Mouse (Mus musculus): ENCODE results near the gene Prkar1b. TPM values are rescaled to one million over a fixed set of nuclear protein-coding genes. Genes with fewer than 3 reads are reported as not detected.

Prkar1b gene
- total RNA-seq, 4 experiments from 2014 or later: 413 to 462 (median 429) TPM

DNA sequence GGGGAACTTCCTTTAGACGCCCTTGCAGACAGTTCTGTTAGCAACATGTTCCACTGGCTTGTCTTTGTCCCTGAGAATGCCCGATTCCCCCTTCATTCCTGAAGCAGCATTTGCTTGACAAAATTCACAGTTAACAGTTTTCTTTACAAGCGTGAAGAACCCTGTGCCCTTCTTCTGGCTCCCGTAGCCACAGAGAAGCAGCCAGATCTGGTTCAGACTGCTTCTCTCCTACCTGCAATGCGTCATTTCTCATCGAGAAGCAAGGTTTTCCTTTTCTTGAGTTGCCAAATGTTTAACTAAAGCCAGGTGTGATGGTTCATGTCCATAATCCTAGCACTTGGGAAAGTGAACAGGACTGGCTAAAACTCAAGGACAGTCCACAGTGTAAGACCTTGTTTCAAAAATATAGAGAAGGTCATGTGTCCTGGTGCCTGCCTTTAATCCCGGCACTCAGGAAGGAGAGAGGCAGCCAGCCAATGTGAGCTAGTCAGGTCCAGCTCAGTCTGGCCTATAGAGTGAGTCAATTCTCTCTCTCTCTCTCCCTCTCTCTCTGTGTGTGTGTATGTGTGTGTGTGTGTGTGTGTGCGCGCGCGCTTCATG lies 3.2 kb downstream of the Prkar1b start:
- no peak for DNase-seq (ENCODE audit: low spot score in 2 of 2)

DNA sequence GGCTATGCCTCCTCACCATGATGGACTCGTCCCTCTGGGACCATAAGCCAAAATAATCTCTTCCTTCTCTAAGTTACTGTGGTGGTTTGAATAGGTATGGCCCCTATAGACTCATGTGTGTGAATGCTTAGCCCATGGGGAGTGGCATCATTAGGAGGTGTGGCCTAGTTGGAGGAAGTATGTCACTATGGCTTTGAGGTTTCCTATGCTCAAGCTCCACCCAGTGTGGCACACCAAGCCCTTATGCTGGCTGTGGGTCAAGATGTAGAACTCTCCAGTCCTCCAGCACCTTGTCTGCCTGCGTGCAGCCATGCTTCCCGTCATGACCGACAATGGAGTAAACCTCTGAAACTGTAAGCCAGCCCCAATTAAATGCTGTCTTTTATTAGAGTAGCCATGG lies 4.1 kb downstream of the Prkar1b start:
- DNase-seq (ENCODE audit: low spot score in 2 of 2): no peak

DNA sequence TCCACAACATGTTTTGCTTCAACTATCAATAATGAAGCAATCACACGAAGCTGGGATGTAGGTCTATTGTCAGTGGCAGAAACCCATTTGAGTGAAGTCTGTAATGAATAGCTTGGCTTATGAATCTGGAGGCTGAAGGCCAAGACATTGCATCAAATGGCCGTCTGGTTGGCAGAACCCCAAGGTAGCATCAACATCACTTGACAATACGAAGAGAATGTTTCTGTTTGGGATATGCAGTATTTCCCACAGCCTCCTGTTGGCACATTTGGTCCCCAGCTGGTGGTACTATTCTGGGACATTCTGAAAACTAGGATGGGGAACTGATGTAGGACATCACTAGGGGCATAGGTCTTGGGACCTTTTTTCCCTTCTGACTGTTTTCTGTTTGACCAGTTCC lies 5.9 kb downstream of the Prkar1b start:
- DNase-seq (ENCODE audit: low spot score in 2 of 2): no peak

DNA sequence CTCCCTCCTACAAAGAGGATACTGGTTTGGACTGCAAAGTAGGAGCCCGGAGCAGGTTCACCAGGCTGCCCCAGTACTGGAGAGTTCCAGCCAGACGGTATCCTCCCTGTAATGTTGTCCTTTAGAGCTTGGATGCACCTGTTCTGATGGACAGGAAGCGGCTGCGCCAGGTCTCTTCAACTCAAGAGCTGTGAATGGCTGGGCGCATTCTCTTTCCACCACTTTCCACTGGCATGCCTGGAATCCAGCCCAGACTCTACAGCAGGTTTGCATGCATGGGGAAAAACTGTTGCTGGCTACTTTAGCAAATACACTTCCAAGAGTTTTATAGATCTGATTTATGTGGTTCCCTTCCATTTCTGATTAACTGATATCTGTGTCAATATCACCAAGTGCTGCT lies 8.5 kb downstream of the Prkar1b start:
- no peak for DNase-seq (ENCODE audit: low spot score in 2 of 2)

DNA sequence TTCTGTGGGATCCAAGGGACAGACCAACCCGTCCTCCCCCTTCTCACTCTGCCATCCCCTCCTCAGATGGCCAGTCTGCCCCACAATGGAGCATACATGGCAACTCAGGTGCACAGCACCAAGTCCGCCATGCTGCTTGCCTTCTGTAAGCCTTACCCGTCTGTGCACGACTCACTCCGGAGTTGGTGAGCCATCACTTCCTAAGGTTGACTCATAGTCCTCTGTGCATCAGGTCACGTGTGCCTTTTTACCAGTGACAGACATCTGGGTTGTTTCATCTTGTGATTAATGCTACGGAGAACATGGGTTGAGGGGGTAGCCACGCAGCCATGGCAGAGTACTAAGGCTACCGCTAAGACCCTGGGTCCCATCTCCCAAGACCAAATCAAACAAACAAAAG lies 9.2 kb downstream of the Prkar1b start:
- DNase-seq (ENCODE audit: low spot score in 2 of 2): no peak

DNA sequence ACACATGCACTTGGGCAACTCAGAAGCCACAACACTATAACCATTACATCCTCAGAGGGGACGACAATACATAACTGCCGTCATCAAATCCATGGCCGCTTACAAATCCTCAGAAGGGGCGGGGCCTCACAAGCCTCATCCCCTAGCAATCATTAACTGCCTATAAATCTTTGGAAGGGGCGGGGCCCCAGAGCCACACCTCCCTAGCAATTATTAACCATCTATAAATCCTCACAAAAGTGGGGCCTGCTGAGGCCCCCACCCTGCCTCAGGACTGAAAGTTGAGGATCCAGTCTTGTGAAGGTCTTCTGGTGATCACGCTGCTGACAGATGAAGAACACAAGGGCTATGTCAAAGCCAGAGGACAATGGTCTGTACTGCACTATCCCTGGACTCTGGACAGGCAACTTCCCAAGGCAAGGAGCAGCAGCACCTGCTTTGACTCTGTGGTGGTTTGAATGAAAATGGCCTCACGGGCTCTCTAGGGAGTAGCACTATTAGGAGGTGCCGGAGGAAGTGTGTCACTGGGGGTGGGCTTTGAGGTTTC lies 10.8 kb downstream of the Prkar1b start:
- DNase-seq (ENCODE audit: low spot score in 2 of 2): no peak

DNA sequence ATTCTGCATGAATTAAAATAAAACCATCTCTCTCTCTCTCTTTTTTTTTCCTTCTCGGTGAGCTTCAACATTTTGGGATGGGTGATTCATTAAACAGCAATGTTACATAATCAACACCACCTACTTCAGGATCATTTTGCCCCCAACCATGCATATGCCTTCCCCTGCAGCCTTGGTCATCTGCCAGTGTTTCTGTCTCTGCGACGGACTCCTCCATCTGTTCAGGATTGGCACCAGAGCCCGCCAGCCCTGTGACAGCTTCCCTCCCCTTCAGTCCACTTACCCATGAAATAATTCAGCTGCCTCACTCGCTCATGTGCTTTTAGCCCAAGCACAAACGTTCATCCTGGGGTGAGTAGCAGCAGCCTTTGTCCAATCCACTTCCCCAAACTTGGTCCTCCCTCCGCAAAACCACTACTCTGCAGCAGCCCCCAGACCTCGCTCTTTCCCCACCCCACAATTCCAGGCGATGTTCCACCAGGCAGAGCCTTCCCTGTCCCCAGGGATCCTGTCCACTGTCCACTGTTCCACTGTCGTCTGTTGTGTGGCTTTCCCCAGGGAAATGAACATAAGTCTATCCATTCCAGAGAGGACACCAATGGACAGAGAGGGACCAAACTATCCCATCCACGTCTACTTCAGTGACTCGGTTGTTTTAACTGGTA lies 11.4 kb downstream of the Prkar1b start:
- peak; percentile 85 to 90 for DNase-seq (ENCODE audit: low spot score in 2 of 2)

DNA sequence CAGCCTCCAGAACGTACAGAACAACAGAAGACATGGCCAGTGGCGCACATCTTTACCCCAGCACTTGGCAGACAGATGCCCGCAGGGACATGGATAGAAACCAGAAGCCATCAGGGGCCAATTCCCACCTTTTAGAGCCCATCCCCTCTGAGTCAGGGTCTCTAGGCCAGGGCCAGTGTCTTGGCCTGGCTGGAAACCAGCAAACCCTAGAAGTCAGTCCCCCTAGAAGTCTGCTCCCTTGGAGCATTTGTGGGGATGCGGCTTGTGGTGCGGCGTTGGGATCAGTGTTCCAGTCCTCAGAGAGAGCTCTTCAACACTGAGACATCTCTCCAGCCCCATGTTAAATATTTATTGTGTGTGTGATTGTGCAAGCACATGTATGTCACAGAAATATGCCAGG lies 12.6 kb downstream of the Prkar1b start:
- no peak for DNase-seq (ENCODE audit: low spot score in 2 of 2)

DNA sequence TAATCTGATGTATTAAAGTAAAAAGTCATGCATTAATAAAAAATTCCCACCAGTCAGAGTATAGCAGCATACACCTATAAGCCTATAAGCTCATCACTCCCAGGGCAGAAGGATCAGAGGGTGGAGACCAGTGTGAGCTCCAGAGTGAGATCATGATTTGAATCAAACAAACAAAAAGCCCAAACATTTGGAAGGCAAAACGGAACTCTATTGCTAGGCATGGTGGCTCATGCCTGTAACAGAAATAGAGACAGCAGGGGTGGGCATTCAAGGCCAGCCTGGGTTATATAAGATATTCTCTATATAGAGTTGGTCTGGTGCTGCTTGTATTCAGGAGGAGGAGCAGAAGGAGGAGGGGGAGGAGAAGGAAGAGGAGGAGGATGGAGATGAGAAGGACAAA lies 13.5 kb downstream of the Prkar1b start:
- no peak for DNase-seq (ENCODE audit: low spot score in 2 of 2)

DNA sequence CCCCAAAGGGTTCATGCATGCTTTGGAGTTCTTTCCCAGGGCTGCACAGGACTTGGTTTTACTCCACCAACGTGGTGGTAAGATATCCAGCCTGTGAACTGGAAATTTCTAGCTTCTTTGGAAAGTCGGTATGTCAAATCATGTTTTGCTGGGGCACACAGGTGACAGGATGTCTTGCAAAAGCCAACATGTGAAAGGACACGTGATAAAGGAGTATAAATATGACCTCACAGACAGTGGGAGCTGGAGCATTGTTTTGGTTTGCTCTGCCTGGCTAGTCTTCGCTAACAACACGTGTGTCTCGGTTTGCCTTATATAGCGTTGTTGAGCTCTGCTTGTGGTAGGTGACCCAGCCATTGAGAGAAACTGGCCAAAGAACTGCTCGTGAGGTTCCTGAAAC lies 15.3 kb downstream of the Prkar1b start:
- no peak for DNase-seq (ENCODE audit: low spot score in 2 of 2)

DNA sequence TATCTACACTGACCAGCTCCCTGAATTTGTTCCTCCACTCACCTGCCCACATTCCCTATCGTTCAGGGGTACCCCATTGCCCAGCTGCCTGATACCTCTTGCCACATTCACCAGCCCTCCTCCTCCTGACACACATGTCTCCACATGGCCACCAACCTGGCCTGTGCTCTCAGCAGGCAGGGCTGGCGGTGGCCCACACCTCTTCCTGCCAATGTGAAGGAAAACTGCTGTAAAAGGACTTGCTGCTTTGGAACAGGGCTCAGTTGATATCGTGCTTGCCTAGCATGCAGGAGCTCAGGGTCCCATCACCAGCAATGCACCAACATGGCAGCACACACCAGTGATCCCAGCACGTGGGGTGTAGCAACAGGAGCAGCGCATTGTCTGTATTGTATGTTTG lies 19.4 kb downstream of the Prkar1b start:
- DNase-seq (ENCODE audit: low spot score in 2 of 2): no peak

DNA sequence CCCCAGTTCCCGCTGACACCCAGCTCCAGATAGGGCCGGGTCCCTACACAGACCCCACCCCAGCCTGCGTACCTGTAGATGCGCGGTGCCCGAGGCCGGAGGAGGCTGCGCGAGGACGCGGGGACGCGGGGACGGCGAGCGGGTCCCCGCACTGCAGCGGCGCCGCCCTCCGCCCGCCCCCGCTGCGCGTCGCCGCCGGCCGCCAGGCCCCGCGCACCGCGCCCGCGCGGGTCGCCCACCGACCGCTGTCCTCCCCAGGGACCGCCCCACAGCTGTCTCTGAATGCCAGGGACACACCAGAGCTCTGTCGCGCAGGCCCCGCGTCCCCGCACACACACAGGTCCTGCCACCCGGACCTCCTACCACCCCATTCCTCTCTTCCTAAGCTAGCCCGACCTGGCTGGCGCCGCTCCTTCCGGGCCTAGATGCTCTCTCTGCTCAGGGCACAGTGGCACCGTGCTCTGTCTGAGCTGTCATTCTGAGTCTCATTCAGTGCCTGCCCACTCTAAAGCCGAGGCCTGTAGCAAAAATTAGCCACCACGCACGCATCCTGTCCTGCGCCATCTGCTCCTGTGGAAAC lies 20.1 kb downstream of the Prkar1b start:
- peak in 1 of 2 experiments; percentile 36 for DNase-seq (ENCODE audit: low spot score in 2 of 2)

DNA sequence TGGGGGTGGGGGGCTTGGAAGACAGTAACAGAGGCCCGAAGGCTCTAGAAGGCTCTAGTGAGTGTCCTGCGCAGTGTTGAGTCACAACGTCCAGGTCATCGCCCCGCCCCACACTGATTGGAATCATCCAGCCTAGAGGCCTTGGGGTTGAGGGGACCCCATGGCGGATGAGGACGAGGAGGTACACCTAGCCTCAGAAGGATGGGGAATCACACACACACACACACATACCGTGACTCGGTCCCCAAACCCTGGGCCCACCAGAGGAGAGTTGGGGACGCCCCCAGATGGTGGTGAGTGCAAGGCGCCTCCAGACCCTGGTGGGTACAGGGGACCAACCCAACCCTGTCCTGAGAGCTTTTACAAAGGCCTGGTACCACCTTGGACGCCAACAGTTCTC lies 20.7 kb downstream of the Prkar1b start:
- no peak for DNase-seq (ENCODE audit: low spot score in 2 of 2)

DNA sequence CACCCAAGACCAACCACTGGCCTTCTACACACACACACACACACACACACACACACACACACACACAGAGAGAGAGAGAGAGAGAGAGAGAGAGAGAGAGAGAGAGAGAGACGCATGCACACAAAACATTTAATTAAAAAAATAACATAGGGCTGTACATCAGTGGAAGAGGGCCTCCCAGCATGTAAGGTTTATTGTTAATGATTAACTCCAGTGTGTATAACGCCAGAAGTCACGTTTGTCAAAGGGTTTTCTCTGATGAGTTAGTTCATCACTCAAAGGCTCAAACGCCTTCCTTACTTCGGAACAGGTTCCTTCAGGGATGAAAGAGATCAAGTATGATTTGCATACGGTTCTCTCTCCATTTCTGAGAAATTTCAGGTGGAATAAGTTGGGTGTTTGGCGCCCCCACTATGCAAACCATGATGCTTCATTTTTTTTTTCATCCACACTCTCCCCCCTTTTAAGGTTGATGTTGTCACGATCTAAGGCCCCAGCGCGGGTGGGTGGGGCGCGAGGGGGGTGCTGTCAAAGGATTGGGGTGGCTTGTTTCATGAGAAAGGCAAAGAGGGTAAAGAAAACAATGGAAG lies 21.2 kb downstream of the Prkar1b start:
- no peak for DNase-seq (ENCODE audit: low spot score in 2 of 2)

DNA sequence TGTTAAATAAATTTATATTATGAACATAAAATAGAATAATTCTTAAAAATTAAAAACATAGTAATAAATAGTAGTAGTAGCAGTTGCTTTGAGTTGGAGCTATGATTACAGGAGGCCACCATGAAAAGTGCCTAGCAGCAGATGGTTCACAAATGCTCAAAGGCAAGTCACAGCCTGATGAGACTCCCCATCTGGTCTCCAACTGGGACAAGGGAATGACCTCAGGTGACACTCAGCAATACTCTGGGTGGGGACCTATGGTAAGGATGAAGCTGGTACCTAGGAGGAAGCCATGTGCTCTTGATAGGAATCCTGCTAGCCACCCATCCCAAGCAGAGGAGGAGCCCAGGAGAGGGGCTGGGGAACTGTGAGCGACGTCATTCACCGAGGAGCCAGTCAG lies 24.1 kb downstream of the Prkar1b start:
- no peak for DNase-seq (ENCODE audit: low spot score in 2 of 2)

DNA sequence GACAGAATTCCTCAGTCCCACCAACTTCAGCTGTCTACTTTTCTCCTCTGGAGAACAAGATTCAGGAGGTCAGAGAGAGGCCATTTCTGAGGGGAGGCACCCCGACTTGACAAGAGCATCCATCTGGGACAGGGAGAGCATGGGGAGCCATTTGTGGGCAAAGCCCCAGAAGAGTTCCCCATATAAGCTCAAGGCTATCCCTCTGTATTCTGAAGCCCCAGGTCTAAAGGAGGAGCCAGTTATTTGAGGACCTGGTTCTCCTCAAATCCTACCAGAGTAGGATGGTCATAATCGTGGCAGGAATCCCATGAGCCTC lies 30.9 kb downstream of the Prkar1b start:
- no peak for DNase-seq (ENCODE audit: low spot score in 2 of 2)

DNA sequence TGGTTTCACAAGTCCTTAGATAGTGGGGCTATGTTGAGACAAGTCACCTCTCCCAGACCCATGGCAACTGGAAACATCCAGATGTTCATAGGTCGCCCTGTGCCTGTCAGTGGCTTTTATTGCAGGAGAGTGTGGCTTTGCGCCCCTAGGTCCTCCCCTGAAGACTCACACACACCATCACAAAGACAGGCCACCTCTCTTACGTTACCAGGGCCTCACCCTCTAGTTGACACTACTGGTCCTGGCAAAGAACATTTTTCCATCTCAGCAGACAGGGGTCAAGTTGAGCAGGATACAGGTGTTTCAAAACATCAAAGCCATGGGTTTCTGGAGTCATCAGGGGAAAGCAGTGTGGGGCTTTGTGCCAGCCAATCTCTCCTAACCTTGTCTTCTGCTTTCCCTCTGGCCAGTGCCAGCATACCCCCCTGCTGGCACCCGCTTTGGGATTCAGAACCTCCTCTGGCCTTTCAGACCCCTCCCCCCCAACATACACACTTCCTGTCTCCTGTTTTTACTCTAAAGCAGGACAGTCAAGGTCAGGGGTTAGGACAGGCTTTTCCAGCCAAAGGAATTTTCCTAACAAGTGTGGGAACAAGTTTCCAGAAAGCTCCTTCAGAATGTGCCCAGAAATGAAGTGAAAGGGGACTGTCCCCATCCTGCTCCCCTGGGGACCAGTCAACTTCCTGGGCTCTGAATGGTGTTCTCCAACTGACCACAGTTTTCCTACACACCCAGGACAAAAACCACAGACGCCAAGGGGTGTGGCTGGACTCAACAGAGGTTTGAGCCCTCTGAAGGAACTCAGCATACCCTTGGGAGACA lies 31.5 kb downstream of the Prkar1b start:
- DNase-seq (ENCODE audit: low spot score in 2 of 2): no peak

DNA sequence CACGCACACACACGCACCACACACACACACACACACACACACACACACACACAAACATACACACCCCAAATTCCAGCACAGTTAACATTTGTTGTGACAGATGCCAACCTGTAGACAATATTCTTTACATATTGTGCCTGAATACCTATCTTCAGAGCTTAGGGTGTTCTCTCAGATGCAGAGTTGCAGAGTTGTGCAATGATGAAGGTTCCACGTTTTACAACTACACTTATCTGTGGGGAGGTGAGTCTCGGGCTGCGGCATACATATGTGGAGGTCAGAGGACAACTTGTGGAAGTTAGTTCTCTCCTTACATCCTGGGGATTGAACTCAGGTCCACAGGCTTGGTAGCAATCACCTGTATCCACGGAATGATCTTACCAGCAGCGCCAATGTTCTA lies 34.3 kb downstream of the Prkar1b start:
- no peak for DNase-seq (ENCODE audit: low spot score in 2 of 2)

DNA sequence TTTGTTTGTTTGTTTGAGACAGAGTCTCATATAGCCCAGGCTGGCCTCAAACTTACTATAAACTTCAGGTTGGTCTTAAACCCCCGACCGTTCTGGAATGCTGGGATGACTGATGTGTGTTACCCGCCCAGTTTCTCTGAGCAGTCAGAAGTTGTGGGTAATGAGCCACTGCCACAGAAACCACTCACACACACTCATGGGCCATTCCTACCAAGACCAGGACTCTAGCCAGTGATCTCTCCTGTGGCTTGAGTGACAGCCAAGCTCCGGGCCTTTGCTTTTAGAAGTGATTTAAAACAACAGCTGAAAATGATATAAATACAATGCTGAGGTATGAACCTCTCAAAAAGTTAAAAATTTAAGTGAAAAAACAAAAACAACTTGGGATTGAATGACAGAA lies 34.9 kb downstream of the Prkar1b start:
- no peak for DNase-seq (ENCODE audit: low spot score in 2 of 2)

DNA sequence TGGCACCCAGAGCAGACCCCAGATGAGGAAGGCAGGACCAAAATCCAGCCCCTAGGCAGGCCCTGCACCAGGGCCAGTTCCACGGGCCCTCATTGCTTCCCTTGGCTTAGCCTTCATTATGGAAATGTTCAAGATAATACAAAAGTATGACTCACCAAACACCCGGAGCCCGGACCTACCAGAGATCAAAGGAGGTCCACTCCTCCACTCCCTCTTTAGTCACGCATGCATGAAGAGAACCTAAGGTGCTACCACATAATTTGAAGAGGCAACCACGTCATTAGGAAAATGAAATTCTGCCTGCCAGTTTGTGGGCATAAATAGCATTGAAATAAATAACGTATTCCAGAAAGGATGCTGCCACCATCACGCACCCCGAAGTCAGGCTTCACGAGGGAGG lies 37.4 kb downstream of the Prkar1b start:
- no peak for DNase-seq (ENCODE audit: low spot score in 2 of 2)

DNA sequence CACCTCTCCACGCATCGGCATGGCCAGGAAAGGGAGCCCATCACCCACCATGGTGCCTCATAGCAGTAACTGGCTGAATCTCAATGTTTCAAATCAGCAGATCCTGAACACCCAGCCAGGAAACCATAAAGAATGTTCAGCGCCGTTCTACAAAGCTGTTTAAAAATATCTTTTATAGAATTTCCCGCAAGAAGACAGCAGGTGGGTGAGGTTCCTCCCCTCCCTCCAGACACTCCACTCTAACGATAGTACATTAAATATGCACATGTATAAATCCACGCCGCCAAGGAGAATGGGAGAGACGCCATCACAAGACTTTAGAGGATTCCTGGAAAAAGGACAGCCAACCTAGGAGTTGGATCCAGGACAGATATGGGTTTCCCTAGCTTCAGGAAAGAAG lies 37.8 kb downstream of the Prkar1b start:
- DNase-seq (ENCODE audit: low spot score in 2 of 2): no peak

All from layer of hippocampus, adult 8-10 months (tissue).